In the genomic region with DNA sequence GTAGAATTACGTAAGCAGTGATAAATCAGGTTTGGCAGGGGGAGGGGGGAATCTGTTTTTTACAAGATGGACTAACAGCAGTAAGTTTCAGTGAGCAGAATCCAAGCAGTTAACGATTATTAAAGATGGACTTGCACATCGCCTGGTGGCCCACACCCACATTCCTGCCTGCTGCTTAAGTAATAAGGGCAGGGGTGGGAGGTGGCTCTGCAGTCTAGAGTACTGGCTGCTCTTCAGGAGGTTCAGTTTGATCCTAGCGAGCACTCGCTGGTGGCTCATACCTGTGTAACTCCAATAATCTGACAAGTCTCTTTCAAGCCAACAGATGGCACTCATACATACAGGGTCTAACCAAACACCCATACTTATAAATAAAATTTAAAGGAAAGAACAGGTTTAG, we compare ENCODE assay signal across 27 mouse cellular contexts. TPM values are rescaled to one million over a fixed set of nuclear protein-coding genes. Genes with fewer than 3 reads are reported as not detected.
DNase-seq lines count a peak whose midpoint lies in the region; ATAC-seq lines count a peak whose summit lies in the region.
"Had no signal": no experiment of that assay in that cellular context is flagged by ENCODE, and none has a peak within 500 bp of the region (broad histone marks: within the 10 kb centered on the region; RNA-seq: fewer than 3 reads in every experiment).

No protein-coding gene starts in this region.

- H3K9me3 ChIP-seq in kidney, embryonic 14.5 days (ENCODE audit: control insufficient read depth, low read length): no peaks in the 10 kb centered on the region
- H3K9me3 ChIP-seq: embryonic facial prominence, embryonic 15.5 days; forebrain, embryonic 10.5 days; hindbrain, embryonic 12.5 days had no signal

- H3K4me1 ChIP-seq in kidney, embryonic 14.5 days (ENCODE audit: control insufficient read depth, insufficient read depth, low read length): no peaks in the 10 kb centered on the region

- no peak overlapping the region for H3K9ac ChIP-seq in kidney, embryonic 14.5 days (ENCODE audit: low read depth, low read length)
- H3K9ac ChIP-seq: embryonic facial prominence, embryonic 15.5 days; hindbrain, embryonic 12.5 days had no signal

- H3K4me2 ChIP-seq in kidney, embryonic 14.5 days (replicated peaks; ENCODE audit: low read depth, low read length): no peak overlapping the region
- H3K4me2 ChIP-seq: embryonic facial prominence, embryonic 15.5 days; hindbrain, embryonic 12.5 days had no signal

- H3K27ac ChIP-seq in kidney, embryonic 14.5 days (ENCODE audit: low read depth, low read length): no peak overlapping the region
- H3K27ac ChIP-seq: embryonic facial prominence, embryonic 15.5 days; forebrain, embryonic 10.5 days; gastrocnemius, adult 2 months; hindbrain, embryonic 12.5 days had no signal

- WGBS in kidney, embryonic 14.5 days: 85% methylated on average over 5 of the region's 5 CpGs

- no peaks in the 10 kb centered on the region for H3K27me3 ChIP-seq in kidney, embryonic 14.5 days (ENCODE audit: control insufficient read depth, insufficient read depth, low read length)
- H3K27me3 ChIP-seq: CH12.LX; embryonic facial prominence, embryonic 15.5 days; hindbrain, embryonic 12.5 days had no signal

- ATAC-seq in kidney, embryonic 14.5 days (ENCODE audit: low FRiP score, low TSS enrichment): no peak
- ATAC-seq: forebrain, embryonic 14.5 days had no signal

- DNase-seq in kidney, adult 11 months: peak; percentile 22
- DNase-seq in lung, adult 18-20 months: peak; percentile 24 to 54
- DNase-seq in lung, postnatal 25 days (ENCODE audit: low spot score): no peak
- DNase-seq in ES-CJ7 (ENCODE audit: low read depth, low spot score): peak; percentile 24
- peak; percentile 61 for DNase-seq in ZHBTc4 (ENCODE audit: low read depth, low spot score)
- no peak for DNase-seq in layer of hippocampus, postnatal 10 days (ENCODE audit: low spot score in 2 of 2)
- DNase-seq: adrenal gland, postnatal 10 days; cerebellum, adult 11 months; cerebellum, adult 8-10 months; cerebellum, postnatal 14 days; embryo, embryonic 11 days; gastrocnemius, adult 2 months; gastrocnemius, postnatal 25 days; heart, postnatal 10 days; heart, postnatal 4 days had no signal

- no peak overlapping the region for H3K4me3 ChIP-seq in kidney, embryonic 14.5 days (ENCODE audit: low read length)
- H3K4me3 ChIP-seq: embryonic facial prominence, embryonic 15.5 days; erythroblast, embryonic 14.5 days; forebrain, embryonic 10.5 days; gastrocnemius, adult 2 months; hindbrain, embryonic 12.5 days had no signal

- peaks cover 82% of the 10 kb centered on the region for H3K36me3 ChIP-seq in kidney, embryonic 14.5 days (ENCODE audit: control insufficient read depth, insufficient read depth, low read length)

RNA-seq across cellular contexts. Expression of a gene that starts 8.2 kb away (rescaled TPM):
- 34.9 and 51.7 TPM in 2 replicates for polyA plus RNA-seq in kidney, embryonic 14.5 days (2014; fragmentation: Nextera tagmentation; extraction: Ambion mirVana)
- 10 to 100 TPM; 15.9 to 17.7 TPM for total RNA-seq in layer of hippocampus, postnatal 10 days (2021)

RNA-seq across cellular contexts. Expression of a gene that starts 8.5 kb away (rescaled TPM):
- polyA plus RNA-seq in kidney, embryonic 14.5 days (2014; fragmentation: Nextera tagmentation; extraction: Ambion mirVana): 343 and 349 TPM in 2 replicates
- total RNA-seq in layer of hippocampus, postnatal 10 days (2021): 100 to 1,000 TPM; 101 to 102 TPM

RNA-seq across cellular contexts. Expression of a gene that starts 14.9 kb away (rescaled TPM):
- polyA plus RNA-seq in kidney, embryonic 14.5 days (2014; fragmentation: Nextera tagmentation; extraction: Ambion mirVana): 77.6 and 103 TPM in 2 replicates
- total RNA-seq in layer of hippocampus, postnatal 10 days (2021): 100 to 1,000 TPM; 117 to 124 TPM

RNA-seq across cellular contexts. Expression of a gene that starts 44.3 kb away (rescaled TPM):
- polyA plus RNA-seq in kidney, embryonic 14.5 days (2014; fragmentation: Nextera tagmentation; extraction: Ambion mirVana): 0.41 TPM in 1 of 2 replicates, not detected in the other
- total RNA-seq in layer of hippocampus, postnatal 10 days (2021): not detected
- total RNA-seq: adrenal gland, postnatal 4 days; common myeloid progenitor, adult 5-6 weeks; ES-E14; gastrocnemius, adult 2 months; gastrocnemius, postnatal 25 days; heart, postnatal 10 days; heart, postnatal 4 days had no signal
- polyA plus RNA-seq: embryonic facial prominence, embryonic 11.5 days; embryonic facial prominence, embryonic 15.5 days; erythroblast, embryonic 14.5 days; forebrain, embryonic 10.5 days; forebrain, embryonic 14.5 days; heart, embryonic 14.5 days had no signal

RNA-seq across cellular contexts. Expression of a gene that starts 54.3 kb away (rescaled TPM):
- polyA plus RNA-seq in kidney, embryonic 14.5 days (2014; fragmentation: Nextera tagmentation; extraction: Ambion mirVana): 13.2 and 20.8 TPM in 2 replicates
- total RNA-seq in layer of hippocampus, postnatal 10 days (2021): 10 to 100 TPM; 21.7 to 24.5 TPM

Comparison
In these comparisons a context has a peak if more than half of its experiments do, and no peak if none do; other contexts are left out.
1. DNase-seq: peak in kidney, adult 11 months (single experiment), lung, adult 18-20 months (2 of 2), ES-CJ7 (single experiment) and ZHBTc4 (single experiment); none in lung, postnatal 25 days (single experiment) and layer of hippocampus, postnatal 10 days (0 of 2).